Mouse (Mus musculus) forebrain, embryonic 13.5 days (tissue): ENCODE results near the gene Sap30bp. TPM values are rescaled to one million over a fixed set of nuclear protein-coding genes. Genes with fewer than 3 reads are reported as not detected.

Experiments used
- ATAC-seq: fragments of 200-750 bp; cut with Nextera tagmentation; 2 replicates; pipeline ENCODE4 v1.8.0; 2017
- H3K27ac ChIP-seq: fragments of 300-500 bp; sonication (generic); 2 replicates; pipeline ENCODE4 v1.5.1; 2015; ENCODE audit warnings: inconsistent platforms, mild to moderate bottlenecking, moderate library complexity
- H3K27me3 ChIP-seq: fragments of 300-500 bp; sonication (generic); 2 replicates; pipeline ENCODE4 v1.6.1; 2015; ENCODE audit warnings: mild to moderate bottlenecking, inconsistent platforms
- H3K36me3 ChIP-seq: fragments of 300-500 bp; sonication (generic); 2 replicates; pipeline ENCODE4 v1.6.1; 2015; ENCODE audit warnings: mild to moderate bottlenecking, inconsistent platforms; ENCODE audit not compliant: poor library complexity, severe bottlenecking
- H3K4me1 ChIP-seq: fragments of 300-500 bp; sonication (generic); 2 replicates; pipeline ENCODE4 v1.6.1; 2015; ENCODE audit warnings: inconsistent platforms
- H3K4me2 ChIP-seq: fragments of 300-500 bp; sonication (generic); 2 replicates; pipeline ENCODE4 v1.6.1; 2015; ENCODE audit warnings: inconsistent platforms, mild to moderate bottlenecking, moderate library complexity
- H3K4me3 ChIP-seq: fragments of 300-500 bp; sonication (generic); 2 replicates; pipeline ENCODE4 v1.5.1; 2015; ENCODE audit warnings: mild to moderate bottlenecking, inconsistent platforms
- H3K9ac ChIP-seq: fragments of 300-500 bp; sonication (generic); 2 replicates; pipeline ENCODE4 v1.6.1; 2015; ENCODE audit warnings: mild to moderate bottlenecking, inconsistent platforms
- H3K9me3 ChIP-seq: fragments of 300-500 bp; sonication (generic); replicated peaks from 2 replicates; pipeline ENCODE4 v1.6.1; 2016; ENCODE audit warnings: inconsistent platforms
- WGBS: fragments of 180-500 bp; shearing (Covaris S2); methylation state at CpG from one replicate; pipeline ENCODE4 v1.1.7; 2015; 5-methylcytosine and 5-hydroxymethylcytosine counted together
- polyA plus RNA-seq: library from polyadenylated mRNA; unstranded; fragments of >200 nt; fragmentation: Nextera tagmentation; extraction: Ambion mirVana; gene quantifications from 2 replicates; pipeline ENCODE4 v1.2.1, GENCODE M21; 2015

Gene Sap30bp
- polyA plus RNA-seq, 1 experiment from 2014 or later: 62.4 TPM

GRCm38 (mm10) chr11:115906521-115906920, 26.6 kb upstream of the Sap30bp start:
- Histone ChIP-seq H3K27ac (no peak overlapping the region), H3K36me3 (peaks cover 26% of the 10 kb centered on the region; the same call in 1 of the 2 replicates), H3K4me3 (no peak overlapping the region), H3K4me1 (no peaks in the 10 kb centered on the region), H3K9me3 (no peaks in the 10 kb centered on the region), H3K9ac (no peak overlapping the region), H3K4me2 (no peak overlapping the region), H3K27me3 (no peaks in the 10 kb centered on the region)
- ATAC-seq: no peak
- WGBS: 88% methylated on average over 5 of the region's 5 CpGs

GRCm38 (mm10) chr11:115911134-115911561, 21.9 kb upstream of the Sap30bp start:
- Histone ChIP-seq H3K36me3 (peaks cover 57% of the 10 kb centered on the region), H3K4me2 (no peak overlapping the region)
- WGBS: 96% methylated on average over 5 of the region's 5 CpGs

GRCm38 (mm10) chr11:115911632-115912376, 21.3 kb upstream of the Sap30bp start, which contains the start of gene Smim6:
Gene Smim6 (plus strand): TSS chr11:115912017.
- no peaks in the 10 kb centered on the region for H3K9me3 ChIP-seq
- no peak within 1 kb of the TSS for H3K27ac ChIP-seq
- no peak for ATAC-seq
- WGBS: 86% methylated on average over 11 of the region's 11 CpGs
- H3K4me2 ChIP-seq: no peak within 1 kb of the TSS
- H3K4me1 ChIP-seq: no peaks in the 10 kb centered on the region
- no peak within 1 kb of the TSS for H3K4me3 ChIP-seq
- H3K9ac ChIP-seq: no peak within 1 kb of the TSS
- H3K36me3 ChIP-seq: peaks cover 64% of the 10 kb centered on the region
- H3K27me3 ChIP-seq: no peaks in the 10 kb centered on the region

More at GRCm38 (mm10) chr11:115911134-115911561, 21.9 kb upstream of the Sap30bp start:
- ATAC-seq: no peak
- no peaks in the 10 kb centered on the region for H3K4me1 ChIP-seq
- H3K9ac ChIP-seq: no peak overlapping the region
- H3K27ac ChIP-seq: no peak overlapping the region
- H3K9me3 ChIP-seq: no peaks in the 10 kb centered on the region
- H3K27me3 ChIP-seq: no peaks in the 10 kb centered on the region
- H3K4me3 ChIP-seq: no peak overlapping the region

- Histone ChIP-seq H3K27ac (no peak overlapping the region), H3K9me3 (no peaks in the 10 kb centered on the region), H3K27me3 (no peaks in the 10 kb centered on the region), H3K36me3 (peaks cover 58% of the 10 kb centered on the region), H3K4me2 (no peak overlapping the region), H3K4me3 (no peak overlapping the region), H3K4me1 (no peaks in the 10 kb centered on the region), H3K9ac (no peak overlapping the region)
- 88% methylated on average over 4 of the region's 4 CpGs for WGBS
- ATAC-seq: no peak
Measured at GRCm38 (mm10) chr11:115916579-115916978, 16.5 kb upstream of the Sap30bp start.

- H3K36me3 ChIP-seq: peaks cover 56% of the 10 kb centered on the region
- whole genome bisulfite sequencing: 91% methylated on average over 5 of the region's 5 CpGs
Measured at GRCm38 (mm10) chr11:115918637-115919036, 14.4 kb upstream of the Sap30bp start.

GRCm38 (mm10) chr11:115919073-115919472, 14.0 kb upstream of the Sap30bp start:
- Histone ChIP-seq H3K4me2 (no peak overlapping the region), H3K9ac (no peak overlapping the region), H3K27ac (no peak overlapping the region), H3K4me1 (no peaks in the 10 kb centered on the region), H3K27me3 (no peaks in the 10 kb centered on the region), H3K4me3 (no peak overlapping the region), H3K36me3 (peaks cover 55% of the 10 kb centered on the region), H3K9me3 (no peaks in the 10 kb centered on the region)
- no peak for ATAC-seq
- WGBS: 97% methylated on average over 5 of the region's 5 CpGs

More at GRCm38 (mm10) chr11:115918637-115919036, 14.4 kb upstream of the Sap30bp start:
- no peak for ATAC-seq
- Histone ChIP-seq H3K4me3 (no peak overlapping the region), H3K4me1 (no peaks in the 10 kb centered on the region), H3K27ac (no peak overlapping the region), H3K9ac (no peak overlapping the region), H3K4me2 (no peak overlapping the region), H3K9me3 (no peaks in the 10 kb centered on the region), H3K27me3 (no peaks in the 10 kb centered on the region)

GRCm38 (mm10) chr11:115920110-115920818, 12.8 kb upstream of the Sap30bp start:
- Histone ChIP-seq H3K4me2 (no peak overlapping the region), H3K4me1 (no peaks in the 10 kb centered on the region), H3K36me3 (peaks cover 57% of the 10 kb centered on the region), H3K27ac (no peak overlapping the region), H3K4me3 (no peak overlapping the region), H3K27me3 (no peaks in the 10 kb centered on the region), H3K9me3 (no peaks in the 10 kb centered on the region), H3K9ac (no peak overlapping the region)
- WGBS: 49% methylated on average over 6 of the region's 6 CpGs
- no peak for ATAC-seq

GRCm38 (mm10) chr11:115921986-115922385, 11.1 kb upstream of the Sap30bp start:
- H3K27ac ChIP-seq: no peak overlapping the region
- no peak for ATAC-seq
- 88% methylated on average over 1 of the region's 1 CpGs for WGBS

GRCm38 (mm10) chr11:115929031-115929430, 4.1 kb upstream of the Sap30bp start:
- no peaks in the 10 kb centered on the region for H3K9me3 ChIP-seq
- no peak overlapping the region for H3K9ac ChIP-seq
- no peak overlapping the region for H3K4me3 ChIP-seq
- WGBS: 96% methylated on average over 8 of the region's 8 CpGs
- H3K27ac ChIP-seq: no peak overlapping the region
- H3K27me3 ChIP-seq: no peaks in the 10 kb centered on the region
- H3K36me3 ChIP-seq: peaks cover 36% of the 10 kb centered on the region
- no peak overlapping the region for H3K4me2 ChIP-seq
- no peak for ATAC-seq
- H3K4me1 ChIP-seq: peaks cover 14% of the 10 kb centered on the region

More at GRCm38 (mm10) chr11:115921986-115922385, 11.1 kb upstream of the Sap30bp start:
- no peak overlapping the region for H3K4me3 ChIP-seq
- no peak overlapping the region for H3K9ac ChIP-seq
- no peaks in the 10 kb centered on the region for H3K4me1 ChIP-seq
- no peak overlapping the region for H3K4me2 ChIP-seq
- H3K9me3 ChIP-seq: no peaks in the 10 kb centered on the region
- peaks cover 45% of the 10 kb centered on the region for H3K36me3 ChIP-seq
- no peaks in the 10 kb centered on the region for H3K27me3 ChIP-seq

- Histone ChIP-seq H3K36me3 (peaks cover 33% of the 10 kb centered on the region), H3K4me3 (no peak overlapping the region), H3K27ac (no peak overlapping the region), H3K9me3 (no peaks in the 10 kb centered on the region), H3K4me1 (peaks cover 22% of the 10 kb centered on the region), H3K9ac (no peak overlapping the region), H3K27me3 (no peaks in the 10 kb centered on the region), H3K4me2 (no peak overlapping the region)
- ATAC-seq: no peak
- 91% methylated on average over 2 of the region's 3 CpGs for WGBS
Measured at GRCm38 (mm10) chr11:115929818-115930217, 3.3 kb upstream of the Sap30bp start.

- Histone ChIP-seq H3K4me1 (peaks cover 28% of the 10 kb centered on the region), H3K36me3 (peaks cover 38% of the 10 kb centered on the region), H3K4me2 (no peak overlapping the region), H3K9ac (no peak overlapping the region), H3K4me3 (no peak overlapping the region), H3K27ac (no peak overlapping the region), H3K9me3 (no peaks in the 10 kb centered on the region), H3K27me3 (no peaks in the 10 kb centered on the region)
- WGBS: 78% methylated on average over 3 of the region's 3 CpGs
- ATAC-seq: no peak
Measured at GRCm38 (mm10) chr11:115931235-115931634, 1.8 kb upstream of the Sap30bp start.

- no peaks in the 10 kb centered on the region for H3K9me3 ChIP-seq
- H3K4me3 ChIP-seq: peak overlapping the region; percentile 68
- H3K36me3 ChIP-seq: peaks cover 38% of the 10 kb centered on the region
- peaks cover 28% of the 10 kb centered on the region for H3K4me1 ChIP-seq
- ATAC-seq: peak; percentile 73
- no peak overlapping the region for H3K27ac ChIP-seq
- WGBS: under 1% methylated on average over 16 of the region's 16 CpGs
- peak overlapping the region; percentile 74 for H3K9ac ChIP-seq
- no peaks in the 10 kb centered on the region for H3K27me3 ChIP-seq
- peak overlapping the region; percentile 93 for H3K4me2 ChIP-seq
Measured at GRCm38 (mm10) chr11:115933747-115934110, 647 bp downstream of the Sap30bp start.
